Mouse (Mus musculus) granulocyte monocyte progenitor cell, adult 5-6 weeks (primary cell): ENCODE measurements around the gene Pidd1. TPM values are rescaled to one million over a fixed set of nuclear protein-coding genes. Genes with fewer than 3 reads are reported as not detected.

Experiments used
- ATAC-seq: replicated peaks from 2 replicates; pipeline ENCODE4 v1.8.0; 2016; ENCODE audit warnings: mild to moderate bottlenecking, moderate TSS enrichment, inconsistent platforms; ENCODE audit not compliant: poor library complexity, severe bottlenecking
- total RNA-seq, 2 experiments: library from RNA; stranded (forward) in 1 of 2; stranded (reverse) in 1 of 2; fragments of 200-712, 200-1000 nt in 1 of 2; fragments of >200 nt in 1 of 2; fragmentation: Nextera tagmentation in 1 of 2; gene quantifications; 2 replicates each; pipeline ENCODE4 v1.2.3; 2014 to 2017

Gene Pidd1
- 33.2 and 45.1 TPM in 2 replicates for total RNA-seq (2014; fragmentation: Nextera tagmentation)
- 10.5 and 16.4 TPM in 2 replicates for total RNA-seq (2017)

DNA sequence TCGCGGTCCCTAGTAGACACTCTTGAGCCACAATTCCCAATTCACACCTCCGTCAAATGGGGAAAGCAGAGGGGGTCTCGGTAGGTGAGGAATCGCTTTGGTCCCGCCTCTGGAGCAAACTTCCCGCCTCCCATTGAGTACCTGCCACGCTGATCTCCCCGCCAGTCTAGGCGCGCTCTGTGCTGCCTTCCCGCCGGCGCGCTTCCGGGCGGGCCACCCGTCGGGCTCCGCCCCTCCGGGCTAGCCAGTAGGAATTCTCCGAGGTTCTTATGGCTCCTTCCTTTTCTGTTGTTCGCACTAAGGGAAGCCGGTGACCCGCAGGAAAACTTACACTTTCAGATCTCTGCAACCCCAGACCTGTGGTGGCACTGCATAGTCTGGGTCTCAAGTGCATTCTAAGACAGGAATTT is at the start of gene Pidd1:
Gene Pidd1, minus strand, starts transcription at position 198 of the 410 bp plus-strand sequence.
- ATAC-seq = peak; percentile 55

DNA sequence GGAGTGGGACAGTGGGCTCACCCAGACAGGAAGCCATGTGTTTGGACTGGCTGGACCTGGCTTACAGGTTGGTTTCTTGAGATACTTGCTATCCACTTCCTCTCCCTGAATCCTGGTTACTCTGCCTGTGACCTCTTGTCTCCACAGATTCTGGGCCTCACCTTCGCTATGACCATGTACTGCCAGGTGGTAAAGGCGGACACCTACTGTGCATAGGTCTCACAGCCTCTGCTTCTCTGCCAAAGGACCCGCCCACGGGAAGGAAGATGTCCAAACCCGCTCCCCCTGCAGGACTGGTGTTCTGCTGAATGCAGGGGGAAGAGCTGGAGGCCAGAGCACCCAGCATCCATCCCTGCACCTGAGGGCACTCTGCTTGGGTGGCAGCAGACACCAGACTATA is 48.9 kb upstream of the Pidd1 start:
- no peak for ATAC-seq

- ATAC-seq = no peak; the same call in 1 of the 2 replicates
Observed at GRCm38 (mm10) chr7:141491151-141491550, 47.3 kb upstream of the Pidd1 start.

GRCm38 (mm10) chr7:141487141-141487540 is 43.3 kb upstream of the Pidd1 start:
- ATAC-seq = no peak

GRCm38 (mm10) chr7:141486239-141486638 is 42.4 kb upstream of the Pidd1 start:
- no peak for ATAC-seq

DNA sequence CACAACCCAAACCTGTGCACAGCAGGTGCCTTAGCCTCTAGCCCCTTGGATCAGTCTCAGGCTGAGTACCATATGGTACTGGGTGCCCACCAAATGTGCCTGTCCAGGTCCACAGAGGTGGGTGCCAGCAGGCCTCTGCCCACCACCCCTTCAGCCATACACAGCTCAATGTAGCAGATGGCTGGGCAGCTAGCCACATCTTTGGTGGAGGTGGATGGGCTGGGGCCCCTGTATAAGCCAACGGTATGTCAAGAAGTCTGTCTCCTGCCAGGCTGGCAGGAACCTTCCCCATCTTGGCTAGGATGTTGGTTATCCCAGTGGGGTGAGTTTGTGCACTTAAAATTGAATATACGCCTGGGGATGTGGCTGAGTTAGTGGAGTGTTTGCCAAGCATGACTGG is 41.8 kb upstream of the Pidd1 start:
- no peak for ATAC-seq

DNA sequence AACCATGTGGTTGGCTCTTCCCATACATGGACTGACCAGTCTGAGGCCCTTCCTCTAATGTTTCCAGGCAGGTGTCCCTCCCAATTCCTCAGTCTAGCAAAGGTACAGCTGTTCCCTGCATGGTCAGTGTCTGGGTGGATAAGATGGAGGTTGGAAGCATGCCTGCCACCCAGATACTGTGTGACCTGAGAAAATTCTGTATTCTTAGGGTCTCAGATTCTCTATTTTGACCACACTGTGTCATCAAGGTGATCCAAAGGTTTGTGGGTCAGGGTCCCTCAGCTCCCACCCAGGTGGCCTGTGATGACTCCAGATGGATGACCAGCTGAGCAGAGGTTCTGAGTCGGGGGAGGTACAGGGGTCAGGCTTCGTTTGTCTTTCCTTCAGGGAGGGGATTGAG is 41.4 kb upstream of the Pidd1 start:
- no peak for ATAC-seq

GRCm38 (mm10) chr7:141484186-141485120 is 40.6 kb upstream of the Pidd1 start:
- ATAC-seq = no peak

DNA sequence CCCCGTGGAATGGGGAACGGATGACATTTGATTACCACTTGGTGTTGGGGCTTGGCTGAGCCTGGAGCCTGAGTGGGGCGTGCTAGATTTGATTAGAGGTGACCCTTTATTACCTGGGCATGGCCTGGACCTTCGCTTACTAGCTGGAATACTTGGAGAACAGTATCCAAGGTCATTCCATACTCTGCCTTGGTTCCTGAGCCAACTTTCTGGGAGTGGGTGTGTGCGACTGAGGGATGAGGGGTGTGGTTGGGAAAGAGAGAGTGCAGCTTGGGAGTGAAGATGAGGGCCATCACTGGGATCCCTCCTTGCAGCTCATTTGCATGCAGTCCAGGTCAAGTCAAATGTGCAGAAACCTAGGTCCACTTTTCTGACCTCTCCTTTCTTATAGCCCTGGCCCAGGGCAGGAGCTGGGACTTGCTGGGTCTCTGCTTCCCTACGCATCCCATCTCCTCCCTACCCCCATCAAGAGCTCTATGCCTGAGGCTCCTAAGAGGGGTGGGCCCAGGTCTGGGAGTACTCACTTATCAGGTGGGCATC is 39.4 kb upstream of the Pidd1 start:
- no peak for ATAC-seq

DNA sequence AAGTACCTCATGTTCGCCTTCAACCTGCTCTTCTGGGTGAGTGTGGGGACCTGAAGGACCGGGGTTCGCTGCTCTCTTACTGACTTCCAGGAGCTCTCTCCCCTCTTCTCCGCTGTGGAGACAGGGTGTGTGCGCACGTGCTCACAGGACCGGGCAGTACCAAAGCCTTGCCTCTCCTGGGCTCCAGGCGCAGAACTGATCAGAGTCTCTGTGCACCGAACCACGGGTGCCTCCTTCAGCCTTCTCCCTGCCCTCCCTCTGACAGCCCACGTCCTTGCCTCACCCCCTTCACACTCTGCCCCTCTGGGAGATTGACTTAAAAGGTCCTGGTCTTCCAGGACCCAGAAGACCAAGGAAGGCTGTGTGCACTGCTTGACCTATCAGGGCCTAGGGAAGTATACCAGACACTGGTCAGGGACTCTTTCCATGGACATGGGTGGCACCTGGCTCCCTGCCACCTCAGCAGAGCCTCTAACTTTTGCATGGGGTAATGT is 38.8 kb upstream of the Pidd1 start:
- no peak for ATAC-seq

DNA sequence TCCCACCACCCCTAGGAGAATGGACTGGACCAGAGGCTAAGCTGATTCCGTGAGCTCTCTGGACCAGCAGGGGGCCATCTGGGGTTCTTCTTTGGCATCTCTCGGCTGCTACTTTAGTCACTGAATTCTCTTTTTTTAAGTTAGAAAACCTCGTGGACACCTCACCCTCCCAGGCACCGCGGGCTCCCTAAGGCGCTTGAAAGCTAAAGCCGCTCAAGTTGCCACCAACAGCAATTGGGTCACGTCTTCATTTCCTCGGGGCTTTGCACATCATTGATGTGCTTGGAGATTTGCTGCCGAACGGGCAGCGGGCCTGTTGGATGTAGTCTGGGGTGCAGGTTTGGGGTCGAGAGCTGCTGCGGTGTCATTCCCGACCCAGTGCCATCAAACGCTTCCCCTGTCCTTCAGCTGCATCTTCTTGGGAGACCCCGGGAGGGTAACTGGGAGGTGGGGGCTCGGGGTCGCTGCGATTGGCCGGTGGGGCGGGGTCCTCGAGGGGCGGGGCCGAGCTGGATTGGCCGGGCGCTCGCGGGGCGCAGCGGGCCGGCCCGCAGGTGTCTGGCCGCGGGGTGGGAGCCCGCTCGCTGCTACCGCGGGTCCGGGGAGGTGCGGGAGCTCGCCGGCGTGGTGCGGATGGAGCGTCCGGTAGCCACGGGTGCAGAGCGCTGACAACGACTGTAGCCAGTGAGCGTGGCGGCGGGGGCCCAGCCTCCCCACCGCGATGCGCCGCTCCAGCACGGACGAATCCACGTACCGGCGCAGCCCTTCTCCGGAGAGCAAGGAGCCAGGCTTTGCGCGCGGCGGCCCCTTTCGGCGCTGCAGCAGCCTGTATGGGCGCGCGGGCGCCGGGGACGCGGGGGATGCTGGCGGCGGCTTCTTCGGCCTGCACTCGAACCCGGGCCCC is 37.9 kb upstream of the Pidd1 start:
- ATAC-seq = peak; percentile 23

- peak; percentile 77 for ATAC-seq
Observed at GRCm38 (mm10) chr7:141480842-141481497, 37.1 kb upstream of the Pidd1 start.

DNA sequence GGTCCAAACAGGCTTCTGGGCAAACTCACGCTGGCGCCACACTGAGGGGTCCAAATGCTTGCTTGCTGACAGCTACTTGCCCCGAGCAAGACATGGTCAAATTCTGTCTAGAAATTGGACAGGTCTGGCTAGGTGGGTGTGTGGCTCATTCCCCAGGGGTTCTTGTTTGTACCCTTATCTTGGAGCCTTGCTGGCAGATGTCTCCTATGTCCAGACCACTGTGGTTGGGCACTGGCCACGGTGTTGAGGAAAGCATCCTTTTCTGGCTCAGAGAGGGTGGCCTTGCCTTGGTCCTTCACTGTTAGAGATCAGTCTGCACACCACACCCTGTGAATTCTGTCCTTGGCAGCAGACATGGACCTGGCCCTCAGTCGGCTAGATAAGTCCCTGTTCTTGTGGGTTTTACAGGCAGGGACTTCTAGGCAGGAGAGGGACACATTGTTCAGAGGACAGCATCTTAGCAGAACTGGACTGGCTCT is 34.5 kb upstream of the Pidd1 start:
- no peak for ATAC-seq

DNA sequence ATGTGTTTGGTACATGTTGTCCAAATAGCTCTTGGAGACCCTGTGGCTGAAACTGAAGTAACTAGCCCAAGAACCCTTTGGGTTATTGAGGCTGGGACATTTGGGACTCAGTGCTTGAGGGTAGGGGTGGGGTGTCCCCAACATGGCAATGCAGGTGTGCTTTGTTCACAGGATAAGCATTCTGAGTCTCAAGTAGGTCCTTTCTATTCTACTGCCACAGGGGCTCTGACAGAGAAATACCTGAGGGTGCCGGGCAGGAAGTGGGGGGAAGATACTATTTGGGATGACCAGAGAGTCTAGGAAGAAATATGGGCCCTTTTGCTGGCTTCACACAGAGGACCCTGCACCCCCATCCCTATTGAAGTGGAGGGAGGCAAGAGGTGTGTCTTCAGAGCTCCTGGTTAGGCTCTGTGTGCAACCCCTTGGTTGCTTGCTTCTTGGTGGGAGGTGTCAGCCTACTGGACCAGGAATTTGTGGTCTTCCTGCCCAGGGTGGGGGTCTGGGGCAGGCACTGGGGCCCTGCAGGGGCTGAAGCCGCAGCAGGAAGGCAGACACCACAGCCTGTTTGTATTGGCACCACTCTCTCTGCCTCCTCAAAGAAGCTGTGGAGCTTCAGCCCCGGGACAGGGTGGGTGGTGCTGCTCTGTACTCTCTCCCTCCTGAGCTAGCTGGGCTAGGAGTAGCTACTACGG is 33.9 kb upstream of the Pidd1 start:
- no peak for ATAC-seq

- ATAC-seq = no peak
Observed at GRCm38 (mm10) chr7:141476981-141477370, 33.2 kb upstream of the Pidd1 start.

DNA sequence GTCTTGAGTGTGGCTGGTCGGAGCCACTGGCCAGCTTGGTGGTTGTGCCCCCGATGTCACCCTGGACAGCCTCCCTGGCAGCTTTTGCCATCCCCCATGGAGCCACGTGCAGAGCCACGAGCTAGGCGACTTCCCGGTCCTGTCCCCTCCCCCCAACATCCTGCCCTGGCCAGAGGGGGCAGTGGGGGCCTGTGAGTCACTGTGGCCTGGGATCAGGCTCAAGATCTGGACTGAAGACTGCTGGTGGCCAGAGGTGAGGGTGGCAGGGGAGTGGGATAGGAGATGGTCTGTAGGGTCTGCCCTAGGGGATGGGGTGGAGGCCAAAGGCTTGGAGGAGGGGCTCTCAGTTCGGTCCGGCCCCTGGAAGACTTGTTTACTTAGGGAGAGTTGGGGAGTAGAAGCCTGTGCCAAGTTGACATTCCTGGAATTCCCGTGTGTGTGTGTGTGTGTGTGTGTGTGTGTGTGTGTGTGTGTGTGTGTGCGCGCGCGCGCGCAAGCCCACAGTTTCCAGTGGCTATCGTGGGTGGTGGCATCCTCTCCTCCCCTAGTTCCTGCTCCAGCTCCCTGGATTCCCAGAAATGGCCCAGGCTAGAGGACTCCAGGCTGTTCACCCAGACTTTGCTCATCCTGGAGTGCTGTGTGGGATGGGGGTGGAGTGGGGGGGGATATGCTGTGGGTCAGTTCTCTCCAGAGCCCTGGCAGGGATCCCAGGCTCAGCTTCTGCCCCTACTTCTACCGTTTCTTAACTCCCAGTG is 32.6 kb upstream of the Pidd1 start:
- peak; percentile 53 for ATAC-seq

DNA sequence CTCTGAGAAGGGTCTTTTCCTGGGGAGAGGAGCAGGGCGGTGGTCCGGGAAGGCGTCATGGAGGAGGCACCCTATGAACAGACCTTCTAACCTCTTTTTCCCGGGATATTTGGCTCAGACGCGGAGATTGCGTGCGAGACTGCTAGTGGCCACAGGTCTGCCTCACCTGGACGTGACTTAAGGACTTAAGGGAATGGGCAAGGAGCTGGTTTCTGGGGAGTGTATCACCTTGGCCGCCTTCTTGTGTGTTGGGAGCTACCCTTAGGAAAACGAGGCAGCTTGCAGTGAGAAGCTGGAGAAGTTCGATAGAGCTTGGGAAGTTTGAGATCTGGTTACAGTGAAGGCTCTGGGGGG is 32.0 kb upstream of the Pidd1 start:
- ATAC-seq = no peak

GRCm38 (mm10) chr7:141475011-141475804 is 31.4 kb upstream of the Pidd1 start, which contains the start of the genes Polr2l and Tspan4:
TSS of gene Polr2l (minus strand) at chr7:141475132.
TSS of gene Tspan4 (plus strand) at chr7:141475240.
- peak; percentile 61 for ATAC-seq
